Mouse (Mus musculus) retina, adult 2 months (tissue): ENCODE data around the gene Atxn7l1.

Source experiments
- DNase-seq: peaks from one replicate; pipeline ENCODE4 v3.0.0-alpha.2; 2012; ENCODE audit warnings: low read depth, low spot score

Atxn7l1 gene

DNA sequence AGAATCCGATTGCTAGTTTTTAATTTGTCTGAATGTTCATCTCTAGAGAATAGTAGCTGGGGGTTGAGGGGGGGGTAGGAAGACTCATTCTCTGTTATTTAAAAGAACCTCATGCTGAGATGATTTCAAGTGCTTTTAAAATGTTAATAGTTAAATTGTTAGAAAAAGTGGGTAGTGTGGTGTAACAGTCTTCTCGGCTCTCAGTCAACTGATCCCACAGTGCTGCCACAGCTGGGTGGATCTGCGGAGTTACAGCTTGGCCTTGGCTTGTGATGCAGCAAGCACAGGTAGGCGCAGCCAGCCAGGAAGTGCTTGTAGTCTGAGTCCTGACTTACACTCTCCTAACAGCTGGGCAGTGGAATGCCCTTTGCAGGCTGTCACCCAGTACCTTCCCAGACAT, 125.7 kb downstream of the Atxn7l1 start:
- DNase-seq, result no peak

- DNase-seq, result no peak
Observed at GRCm38 (mm10) chr12:33273668-33274067, 126.2 kb downstream of the Atxn7l1 start.

DNA sequence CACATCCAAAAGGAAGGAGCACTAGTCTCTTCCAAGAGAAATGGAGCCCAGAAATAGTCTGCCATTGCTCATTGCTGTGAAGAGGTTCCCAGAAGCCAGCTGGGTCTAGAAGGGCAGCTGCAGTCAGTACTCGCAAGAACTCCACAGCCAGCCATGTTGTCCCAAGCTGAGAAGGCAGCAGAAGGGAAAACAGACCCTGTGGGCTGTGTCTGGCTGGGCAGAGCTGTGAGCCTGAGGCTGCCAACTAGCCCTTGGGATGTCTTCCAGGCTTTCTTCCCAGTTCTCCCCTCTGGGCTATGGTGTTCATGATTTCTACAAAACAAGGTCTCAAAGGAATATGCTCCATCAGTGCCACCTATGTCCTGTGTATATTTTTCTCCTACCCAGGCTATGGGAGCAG, 128.5 kb downstream of the Atxn7l1 start:
- DNase-seq, result no peak

DNA sequence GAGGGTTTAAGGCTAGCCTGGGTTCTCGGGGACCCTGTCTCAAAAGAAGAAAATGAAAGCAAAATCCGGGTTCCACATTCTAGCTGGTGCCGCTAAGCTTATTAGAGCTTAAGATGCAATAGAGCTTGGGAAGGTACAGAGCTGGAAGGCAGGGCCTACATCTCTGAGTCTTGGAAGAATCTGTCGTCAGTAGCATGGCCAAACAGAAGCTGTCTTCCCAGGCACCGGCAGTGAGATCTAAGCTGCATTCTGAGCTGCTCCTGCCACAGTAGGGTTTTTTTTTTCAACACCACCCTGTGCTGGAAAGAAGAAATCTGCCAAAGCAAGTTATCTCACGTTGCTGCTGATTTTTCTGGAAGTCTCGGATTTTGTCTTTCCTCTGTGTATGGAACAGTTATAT, 129.9 kb downstream of the Atxn7l1 start:
- no peak for DNase-seq

DNA sequence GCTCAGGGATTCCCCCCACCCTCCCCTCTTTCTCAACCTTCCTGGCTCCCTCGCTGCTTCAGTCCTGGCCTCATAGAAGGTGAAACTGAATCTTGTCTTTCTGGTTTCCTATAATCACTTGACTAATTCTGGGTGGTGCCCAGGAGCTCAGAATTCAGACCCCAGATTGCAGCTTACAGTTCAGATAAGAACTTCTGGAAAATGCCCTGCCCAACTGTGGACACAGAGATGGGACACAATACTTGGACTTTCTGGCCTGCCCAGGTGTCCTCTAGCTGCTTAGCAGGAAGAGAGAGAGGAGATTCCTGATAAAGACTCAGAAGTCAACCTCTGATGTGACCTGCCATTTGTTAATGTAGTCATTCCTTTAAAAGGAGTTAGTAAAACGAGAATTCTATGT, 131.7 kb downstream of the Atxn7l1 start:
- DNase-seq, result no peak

GRCm38 (mm10) chr12:33280805-33281204, 133.3 kb downstream of the Atxn7l1 start:
- DNase-seq, result no peak

DNA sequence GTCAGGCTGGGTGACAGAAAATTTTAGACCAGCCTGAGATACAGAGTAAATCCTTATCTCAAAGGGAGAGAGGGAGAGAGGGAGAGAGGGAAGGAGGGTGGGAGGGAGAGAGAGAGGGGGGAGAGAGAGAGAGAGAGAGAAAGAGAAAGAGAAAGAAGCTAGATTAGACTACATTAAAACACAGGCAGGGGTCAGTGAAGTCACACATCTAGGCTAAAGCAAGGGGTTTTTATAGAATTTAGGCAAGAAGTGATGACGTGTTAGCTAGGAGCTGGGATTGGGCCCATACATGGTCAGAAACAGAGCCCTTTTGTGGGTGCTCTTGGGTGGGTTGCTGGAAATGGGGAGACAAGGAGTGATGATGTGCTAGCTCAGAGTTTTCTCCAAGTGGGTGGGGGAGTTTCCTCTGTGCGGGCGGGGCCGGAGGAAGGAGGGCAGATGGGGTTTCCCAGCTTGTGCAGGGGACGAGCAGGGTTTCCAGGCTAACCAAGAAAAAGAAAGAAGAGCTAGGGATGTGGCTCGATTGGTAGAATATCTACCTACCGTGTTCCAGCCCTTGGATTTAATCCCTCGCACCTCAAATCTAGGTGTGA, 136.9 kb downstream of the Atxn7l1 start:
- DNase-seq, result no peak

GRCm38 (mm10) chr12:33285354-33285753, 137.9 kb downstream of the Atxn7l1 start:
- DNase-seq, result no peak

GRCm38 (mm10) chr12:33285933-33286649, 138.6 kb downstream of the Atxn7l1 start:
- DNase-seq, result no peak

DNA sequence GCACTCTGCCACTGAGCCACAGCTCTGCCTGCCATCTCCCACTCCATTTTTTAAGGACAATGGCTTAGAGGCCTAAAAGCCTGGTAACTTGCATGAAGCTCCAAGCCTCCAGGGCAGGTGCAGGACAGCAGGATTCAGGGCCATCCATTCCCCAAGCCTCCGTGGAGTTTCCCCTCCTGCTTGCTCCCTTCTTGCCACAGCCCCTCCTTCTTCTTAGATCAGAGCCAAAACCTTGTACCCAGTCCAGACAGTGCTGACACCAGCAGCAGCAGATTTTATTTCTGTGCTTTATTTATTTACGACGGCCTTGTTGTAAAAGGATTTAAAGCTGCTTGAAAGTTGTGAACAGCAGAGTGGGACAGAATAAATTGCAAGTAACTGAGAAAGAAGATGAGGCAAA, 140.2 kb downstream of the Atxn7l1 start:
- no peak for DNase-seq

GRCm38 (mm10) chr12:33288746-33289145, 141.3 kb downstream of the Atxn7l1 start:
- no peak for DNase-seq

DNA sequence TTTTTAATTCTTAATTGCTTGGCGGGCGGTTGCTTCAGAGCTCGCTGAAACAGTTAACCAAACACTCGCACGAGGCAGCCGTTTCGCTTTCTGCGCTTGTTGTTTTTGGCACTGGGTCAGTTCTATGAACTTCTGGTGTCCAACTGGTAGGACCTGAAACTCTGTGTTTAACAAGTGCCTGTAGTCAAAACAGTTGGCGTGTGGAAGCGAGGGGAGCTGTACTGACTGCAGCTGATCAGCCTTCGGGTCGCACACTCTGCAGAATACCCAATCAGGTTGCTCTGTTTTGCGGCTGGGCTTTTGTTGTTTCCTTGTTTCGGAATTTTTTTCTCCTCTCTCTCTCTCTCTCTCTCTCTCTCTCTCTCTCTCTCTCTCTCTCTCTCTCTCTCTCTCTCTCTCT, 154.6 kb downstream of the Atxn7l1 start:
- no peak for DNase-seq

- DNase-seq, result no peak
Observed at GRCm38 (mm10) chr12:33302523-33303383, 155.3 kb downstream of the Atxn7l1 start.

- DNase-seq, result no peak
Observed at GRCm38 (mm10) chr12:33303384-33303770, 155.9 kb downstream of the Atxn7l1 start.

DNA sequence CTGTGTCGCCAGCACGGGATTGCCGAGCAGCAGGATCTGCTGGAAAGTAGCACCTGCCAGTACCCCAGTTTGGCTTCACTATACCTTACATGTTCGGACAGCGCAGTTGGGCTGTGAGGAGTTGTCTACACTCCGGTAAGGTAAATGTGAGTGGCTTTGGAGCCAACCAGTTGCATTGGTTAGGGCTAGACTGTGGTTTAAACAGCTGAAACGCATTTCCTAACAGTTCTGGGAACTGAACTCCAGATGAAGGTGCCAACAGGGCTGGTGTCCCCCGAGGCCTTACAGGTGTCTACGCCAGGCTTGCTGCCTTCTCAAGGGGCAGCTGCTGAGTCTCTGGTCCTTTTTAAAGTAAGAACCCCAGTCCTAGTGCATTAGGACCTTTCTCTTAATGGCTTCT, 157.6 kb downstream of the Atxn7l1 start:
- DNase-seq, result no peak

GRCm38 (mm10) chr12:33306476-33306875, 159.0 kb downstream of the Atxn7l1 start:
- DNase-seq, result no peak

- DNase-seq, result no peak
Observed at GRCm38 (mm10) chr12:33308668-33309067, 161.2 kb downstream of the Atxn7l1 start.

DNA sequence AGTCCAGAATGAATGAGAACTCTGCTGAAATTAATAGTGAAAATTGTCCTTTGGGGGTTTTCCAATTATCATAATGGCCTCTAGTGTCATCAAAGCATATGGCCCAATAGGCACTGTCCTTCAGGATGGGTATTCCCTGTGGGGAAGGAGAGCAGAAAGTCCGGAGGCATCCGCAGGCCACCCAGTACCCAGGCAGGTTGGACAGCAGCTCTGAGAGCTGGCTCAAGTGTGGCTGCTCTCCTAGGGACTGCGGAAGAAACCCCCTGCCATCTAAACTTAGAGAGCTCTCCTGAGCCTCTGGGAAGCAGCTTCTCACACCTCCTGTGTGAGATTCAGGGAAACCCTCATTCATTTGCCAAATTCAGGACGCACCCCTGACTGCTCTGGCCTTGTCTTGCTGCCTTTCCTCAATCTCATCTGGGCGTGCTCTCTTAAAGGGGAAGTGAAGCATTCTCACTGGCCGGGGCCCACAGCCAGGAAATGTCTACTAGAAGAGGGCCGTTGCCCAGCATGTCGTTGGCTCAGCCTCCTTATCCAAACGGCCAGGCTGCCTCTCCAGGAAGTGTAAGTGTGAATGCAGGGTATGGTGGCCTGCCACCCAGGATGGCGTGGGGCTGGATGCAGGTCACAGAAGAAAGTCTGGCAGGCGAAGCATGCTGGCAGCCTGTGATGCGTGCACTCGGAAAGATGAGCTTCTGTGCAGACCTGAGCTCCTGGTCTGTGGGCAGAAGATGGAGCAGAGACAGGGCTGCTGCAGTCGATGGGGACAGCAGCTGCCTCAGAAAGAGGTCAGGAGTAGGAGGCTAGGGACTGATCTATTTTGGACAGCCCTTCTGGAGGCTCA, 166.6 kb downstream of the Atxn7l1 start:
- DNase-seq, result no peak

DNA sequence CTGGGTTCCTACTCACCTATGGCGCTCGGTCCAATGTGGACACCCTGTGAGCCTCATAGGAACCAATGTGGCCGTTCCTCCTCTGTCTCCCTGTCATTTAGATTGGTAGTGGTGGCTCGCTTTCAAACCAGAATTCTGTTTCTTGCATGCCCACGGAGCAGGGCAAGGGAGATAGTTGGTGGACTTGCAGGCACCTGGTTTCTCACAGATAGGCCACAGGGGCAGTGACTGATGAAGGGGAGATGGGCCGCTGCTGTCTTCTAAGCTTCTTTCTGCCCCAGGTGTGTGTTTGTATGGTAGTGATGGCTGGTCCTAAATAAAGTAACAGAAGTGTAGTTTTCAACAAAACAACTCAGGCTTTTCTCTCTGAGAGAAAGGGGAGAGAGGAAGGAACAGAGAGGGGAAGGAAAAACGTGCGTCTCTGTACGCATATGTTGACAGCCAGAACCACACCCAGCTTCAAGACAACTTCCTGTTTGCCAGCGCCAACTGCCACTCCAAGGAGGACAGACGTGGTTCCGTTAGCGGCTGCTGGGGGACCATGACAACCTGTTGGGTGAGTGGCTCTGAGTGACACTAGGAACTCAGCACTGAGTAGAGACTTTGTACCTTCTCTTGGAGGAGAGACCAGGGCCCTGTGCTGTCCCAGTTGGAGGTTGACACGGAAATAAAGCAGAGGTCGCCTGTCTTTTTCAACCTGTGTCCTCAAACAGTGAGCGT, 167.6 kb downstream of the Atxn7l1 start:
- DNase-seq, result no peak

GRCm38 (mm10) chr12:33315804-33316203, 168.3 kb downstream of the Atxn7l1 start:
- DNase-seq, result no peak
